Mouse (Mus musculus): Measurements from ENCODE around the gene Rnf223.
"Not testable (repeated sequence)": the region's sequence is repeated elsewhere in the genome, so short reads cannot be mapped to it uniquely, and the experiment has no call there.

Gene Rnf223

GRCm38 (mm10) chr4:156128746-156129145 lies 1.6 kb upstream of the Rnf223 start:
- DNase-seq (ENCODE audit: low read depth, low spot score), result no peak

DNA sequence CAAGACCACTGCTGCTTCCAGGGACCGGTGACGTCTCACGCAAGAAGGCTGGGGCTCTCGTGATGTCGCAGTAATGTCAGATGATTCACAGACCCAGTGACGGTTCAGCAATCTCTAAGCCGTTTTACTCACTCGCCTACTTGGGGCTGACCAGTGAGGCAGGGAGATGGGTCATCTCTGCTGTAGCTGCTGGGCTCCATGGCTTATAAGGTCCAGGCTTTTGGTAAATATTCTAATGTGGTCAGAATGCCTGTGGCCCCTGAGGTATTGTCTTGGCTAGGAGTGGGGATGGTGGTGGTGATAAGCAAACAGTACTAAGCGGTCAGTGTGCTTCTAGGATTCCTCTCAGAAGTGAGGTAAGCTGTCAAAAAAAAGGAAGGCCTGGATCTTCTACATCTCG lies 627 bp downstream of the Rnf223 start:
- no peak for DNase-seq (ENCODE audit: low read depth, low spot score)

DNA sequence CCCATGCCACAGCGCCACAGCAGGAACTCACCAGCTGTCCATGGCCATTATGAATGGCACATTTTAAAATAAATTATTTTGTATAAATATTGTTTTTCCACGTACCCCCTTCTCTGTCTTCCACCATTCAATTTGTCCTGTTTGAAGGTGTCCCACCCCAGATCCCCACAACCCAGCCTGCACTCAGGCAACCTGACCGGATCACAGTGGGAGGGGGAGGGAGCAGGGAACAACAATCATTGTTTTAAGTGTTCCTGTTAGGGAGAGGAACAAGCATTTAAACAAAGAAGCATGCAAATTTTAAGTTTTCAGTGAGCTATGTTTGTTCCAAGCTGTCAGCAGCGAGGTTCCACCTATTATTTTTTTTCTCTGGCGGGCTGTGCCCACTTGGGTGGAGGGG lies 3.0 kb downstream of the Rnf223 start:
- DNase-seq (ENCODE audit: low read depth, low spot score), result no peak

- DNase-seq (ENCODE audit: low read depth, low spot score), result no peak
Measured at GRCm38 (mm10) chr4:156133943-156134605, 3.8 kb downstream of the Rnf223 start.

DNA sequence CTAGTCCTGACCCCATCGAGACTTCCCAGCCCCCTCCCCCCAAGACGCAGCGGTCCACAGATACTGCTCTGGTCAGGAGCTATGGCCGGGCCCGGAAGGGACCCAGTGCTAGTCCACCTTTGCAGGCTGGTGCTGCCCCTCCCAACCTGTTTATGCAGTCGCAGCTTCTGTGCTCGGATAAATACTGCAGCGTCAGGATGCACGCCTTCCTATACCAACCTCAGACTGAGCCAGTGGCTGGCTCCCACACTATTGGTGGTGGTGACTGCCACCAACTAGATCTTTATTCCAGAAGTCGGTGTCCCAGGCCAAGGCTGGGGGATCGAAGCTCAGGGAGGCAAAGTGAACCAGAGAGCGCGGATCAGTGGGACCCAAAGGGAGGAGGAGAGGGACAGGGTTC lies 4.8 kb downstream of the Rnf223 start:
- no peak for DNase-seq (ENCODE audit: low read depth, low spot score)

DNA sequence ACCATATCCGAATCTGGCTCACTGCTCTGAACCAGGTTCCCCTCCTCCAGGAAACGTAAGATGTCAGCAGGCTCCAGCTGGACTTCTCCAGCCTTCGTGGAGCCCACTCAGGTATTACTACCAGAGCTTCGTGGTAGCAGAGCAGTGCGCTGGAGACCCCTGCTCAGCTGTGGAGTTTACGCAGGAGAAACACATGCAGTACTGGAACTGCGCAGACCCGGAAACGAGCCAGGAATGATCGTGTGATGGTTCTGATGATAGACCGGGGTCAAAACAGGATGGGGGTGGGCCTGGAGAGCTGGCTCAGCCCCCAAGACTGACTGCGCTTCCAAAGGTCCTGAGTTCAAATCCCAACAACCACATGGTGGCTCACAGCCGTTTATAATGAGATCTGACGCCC lies 5.5 kb downstream of the Rnf223 start:
- DNase-seq (ENCODE audit: low read depth, low spot score), result no peak

DNA sequence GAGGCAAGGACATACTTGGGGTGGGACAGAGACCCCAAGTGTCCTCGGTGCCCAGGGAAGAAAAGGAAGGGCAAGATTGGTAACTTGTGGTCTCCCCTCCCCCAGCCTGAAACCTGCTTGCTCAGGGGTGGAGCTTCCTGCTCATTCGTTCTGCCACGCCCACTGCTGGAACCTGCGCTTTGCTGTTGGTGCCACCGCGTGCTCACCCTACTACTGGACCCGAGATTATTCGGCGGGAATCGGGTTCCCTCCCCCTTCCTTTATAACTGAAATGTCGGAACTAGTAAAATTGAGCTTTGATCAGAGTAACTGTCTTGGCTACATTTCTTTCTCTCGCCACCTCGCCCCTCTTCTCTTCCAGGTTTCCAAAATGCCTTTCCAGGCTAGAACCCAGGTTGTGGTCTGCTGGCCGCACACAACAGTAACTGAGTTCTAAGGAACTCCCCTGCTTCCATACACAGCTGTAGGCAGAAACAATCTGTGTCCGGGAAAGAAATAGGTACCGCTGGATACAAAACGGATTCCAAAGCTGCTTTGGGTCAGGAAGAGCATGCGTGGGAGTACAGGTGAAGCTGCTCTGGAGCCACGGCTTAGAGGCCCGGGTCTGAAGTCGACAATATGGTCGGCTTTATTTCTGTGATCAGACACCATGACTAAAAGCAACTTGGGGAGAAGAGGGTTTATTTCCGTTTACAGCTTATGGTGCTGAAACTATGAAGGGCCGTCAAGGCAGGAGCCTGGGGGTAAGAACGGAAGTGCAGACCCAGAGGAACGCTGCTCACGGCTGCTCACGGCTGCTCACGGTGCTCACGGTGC lies 6.2 kb downstream of the Rnf223 start:
- no peak for DNase-seq (ENCODE audit: low read depth, low spot score)

DNA sequence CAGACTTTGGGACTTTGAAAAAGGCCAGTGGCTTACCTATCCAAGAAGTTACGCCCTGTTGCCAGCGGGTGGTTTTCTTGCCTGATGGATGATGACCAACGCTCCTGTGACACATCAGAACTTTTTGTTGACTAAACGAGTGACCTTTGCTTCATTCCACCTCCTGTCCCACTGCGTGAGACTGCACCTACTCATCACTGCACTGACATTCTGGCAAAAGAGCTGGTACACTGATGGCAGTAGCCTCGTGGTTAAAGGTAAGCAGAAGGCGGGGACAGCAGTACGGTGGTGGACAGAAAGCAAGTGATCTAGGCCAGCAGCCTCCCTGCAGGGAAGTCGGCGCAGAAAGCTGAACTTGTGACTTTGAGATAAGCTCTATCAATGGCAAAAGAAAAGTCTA lies 20.6 kb downstream of the Rnf223 start:
- DNase-seq (ENCODE audit: low read depth, low spot score), result not testable (repeated sequence)

DNA sequence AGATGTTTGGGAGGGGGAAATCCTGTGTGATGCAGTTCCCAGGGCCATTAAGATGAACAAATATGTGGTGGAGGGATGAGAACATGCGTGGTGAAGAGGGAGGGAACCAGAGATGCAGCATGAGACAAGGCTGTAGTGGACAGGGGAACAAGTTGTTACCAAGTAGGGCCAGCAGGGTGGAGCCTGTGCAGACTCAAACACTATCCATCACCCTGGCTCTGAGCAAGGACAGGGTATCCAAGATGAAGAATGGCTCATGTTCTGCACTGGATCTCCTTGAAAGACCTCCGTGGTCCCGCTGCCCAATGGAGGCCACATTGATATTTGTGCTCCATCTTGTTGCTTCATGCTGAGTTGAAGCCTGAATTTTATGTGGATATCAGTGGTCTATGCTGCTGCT lies 24.5 kb downstream of the Rnf223 start:
- DNase-seq (ENCODE audit: low read depth, low spot score), result no peak

DNA sequence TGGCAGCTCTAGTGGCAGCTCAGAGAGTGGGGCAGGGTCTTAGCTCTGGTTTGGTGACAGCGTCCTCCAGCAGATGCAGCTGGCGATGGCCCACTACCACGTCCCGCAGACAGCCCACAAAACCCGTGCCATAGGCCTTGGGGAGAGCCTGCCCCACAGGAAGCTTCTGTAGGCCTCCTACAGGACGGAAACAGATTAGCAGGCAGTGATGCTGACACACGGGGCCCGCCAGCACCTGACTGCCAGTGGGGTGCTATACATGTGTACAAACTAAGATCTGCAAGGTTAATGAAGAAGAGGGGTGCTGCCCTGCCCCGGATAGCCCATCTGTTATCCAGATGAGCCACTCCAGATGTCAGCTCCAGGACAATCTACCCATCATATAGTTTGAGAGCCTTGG lies 36.2 kb downstream of the Rnf223 start:
- no peak for DNase-seq (ENCODE audit: low read depth, low spot score)

DNA sequence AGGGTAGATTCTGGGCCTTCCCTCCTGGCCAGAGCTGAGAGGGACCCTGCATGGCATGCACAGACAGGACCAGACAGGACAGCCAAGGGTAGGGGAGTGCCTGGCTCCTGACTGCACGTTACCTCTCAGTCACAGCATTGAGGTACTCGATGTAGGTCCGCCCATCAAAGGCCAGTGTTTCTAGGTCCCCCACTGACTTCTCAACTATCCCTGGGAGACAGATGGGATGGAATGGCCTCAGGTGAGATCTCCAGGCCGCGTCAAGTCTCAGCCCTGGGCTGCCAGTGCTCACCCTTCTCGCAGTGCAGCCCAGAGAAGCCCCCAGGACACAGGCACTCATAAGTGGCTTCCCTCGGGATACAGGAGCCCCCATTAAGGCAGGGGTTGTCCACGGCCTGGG lies 38.3 kb downstream of the Rnf223 start:
- no peak for DNase-seq (ENCODE audit: low read depth, low spot score)

GRCm38 (mm10) chr4:156169129-156169528 lies 38.8 kb downstream of the Rnf223 start:
- no peak for DNase-seq (ENCODE audit: low read depth, low spot score)

- no peak for DNase-seq (ENCODE audit: low read depth, low spot score)
Measured at GRCm38 (mm10) chr4:156171828-156172227, 41.5 kb downstream of the Rnf223 start.

GRCm38 (mm10) chr4:156177630-156178029 lies 47.3 kb downstream of the Rnf223 start:
- no peak for DNase-seq (ENCODE audit: low read depth, low spot score)

Data from c-Kit-negative CD71-positive TER-119-positive erythroid progenitor cells, embryonic 14.5 days (primary cell).